Mouse (Mus musculus): Measurements from ENCODE around the gene Srpr.

DNA sequence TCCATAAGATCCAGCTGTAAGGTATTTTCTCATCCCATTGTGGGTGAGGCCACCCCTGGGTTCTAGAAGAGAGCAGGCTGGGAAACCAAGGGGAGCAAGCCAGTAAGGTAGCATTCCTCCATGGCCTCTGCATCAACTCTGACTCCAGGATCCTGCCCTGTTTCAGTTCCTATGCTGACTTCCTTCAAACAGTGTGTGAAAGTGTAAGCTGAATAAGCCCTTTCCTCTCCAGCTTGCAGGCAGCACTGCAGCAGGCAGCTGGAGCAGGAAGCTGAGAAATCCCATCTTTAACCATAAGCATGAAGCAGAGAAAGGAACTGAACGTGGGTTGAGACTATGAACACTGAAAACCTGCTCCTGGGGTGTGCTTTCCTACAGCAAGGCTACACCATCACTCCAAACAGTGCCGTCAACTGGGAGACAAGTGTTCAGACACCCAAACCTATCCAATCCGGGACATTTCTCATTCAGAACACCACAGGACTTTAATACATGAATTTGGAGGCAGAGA is 77.9 kb downstream of the Srpr start:
- TF ChIP-seq POLR2A (IDR thresholded peaks at IDR 0.05; ENCODE audit: control insufficient read depth in 1 of 2, insufficient read depth in 1 of 2, low read depth in 1 of 2, low read length in 2 of 2, poor library complexity in 1 of 2): no peak
- TF ChIP-seq MAFK (IDR thresholded peaks at IDR 0.05; ENCODE audit: borderline replicate concordance, low read depth, low read length): no peak
- TF ChIP-seq MXI1 (IDR thresholded peaks at IDR 0.05; ENCODE audit: low read depth, low read length): no peak
- TF ChIP-seq ETS1 (IDR thresholded peaks at IDR 0.05; ENCODE audit: low read depth, low read length): no peak
- no peak for TF ChIP-seq MAX (IDR thresholded peaks at IDR 0.05; ENCODE audit: low read length)
- TF ChIP-seq TBP (IDR thresholded peaks at IDR 0.05; ENCODE audit: low read depth, low read length): no peak
- no peak for TF ChIP-seq BHLHE40 (IDR thresholded peaks at IDR 0.05; ENCODE audit: borderline replicate concordance, low read depth, low read length)
- no peak for TF ChIP-seq UBTF (IDR thresholded peaks at IDR 0.05; ENCODE audit: borderline replicate concordance, insufficient read depth, low read depth, low read length)
- no peak for TF ChIP-seq CTCF (IDR thresholded peaks at IDR 0.05 in 2 of 3, conservative IDR thresholded peaks at IDR 0.05 in 1 of 3; ENCODE audit: control insufficient read depth in 1 of 3, insufficient read depth in 1 of 3, low read depth in 2 of 3, low read length in 3 of 3, poor library complexity in 1 of 3, severe bottlenecking in 1 of 3)
- no peak for TF ChIP-seq POLR2AphosphoS5 (IDR thresholded peaks at IDR 0.05; ENCODE audit: borderline replicate concordance, low read depth, low read length)

Data from MEL (cell line).